Mouse (Mus musculus): ENCODE measurements at regions not wholly inside any gene's neighbourhood (a gene's known extent, or its start where the extent isn't known, plus 50 kb on each side); places are given as distances from the start of the nearest gene placed in this dataset.
A peak's percentile ranks its signal among the peaks of the same experiment; 100 is the strongest.

DNA sequence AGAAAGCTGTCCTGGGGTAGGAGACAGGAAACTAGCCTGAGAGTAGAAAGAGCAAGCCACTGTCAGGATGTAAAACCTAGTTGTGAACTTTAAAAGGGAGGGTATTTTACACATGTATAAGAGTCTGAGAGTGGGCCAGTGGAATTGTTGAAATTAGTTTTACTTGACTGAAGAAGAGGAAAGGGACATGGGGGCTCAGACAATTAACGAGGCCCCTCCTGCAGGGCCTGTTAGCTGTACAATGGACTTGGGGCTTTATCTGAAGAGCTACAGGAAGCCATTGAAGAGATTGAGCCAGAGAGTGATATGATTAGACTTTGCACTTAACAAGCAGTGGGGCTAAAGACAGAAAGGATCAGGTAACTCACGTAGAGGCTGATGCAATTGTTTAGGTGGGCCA lies 102.2 kb upstream of the Adamts9 start:
- Histone ChIP-seq H3K4me3 (replicated peaks; ENCODE audit: insufficient read depth, low read depth, low read length) (no peak overlapping the region), H3K27me3 (ENCODE audit: control insufficient read depth, insufficient read depth, low read length) (no peaks in the 10 kb centered on the region), H3K4me1 (ENCODE audit: control insufficient read depth, insufficient read depth, low read length) (no peaks in the 10 kb centered on the region), H3K27ac (ENCODE audit: insufficient read depth, low read length) (no peak overlapping the region)
- no peak for DNase-seq
- TF ChIP-seq CTCF (IDR thresholded peaks at IDR 0.05; ENCODE audit: borderline replicate concordance, insufficient read depth, low read depth, low read length), result no peak
- no peak for TF ChIP-seq POLR2A (IDR thresholded peaks at IDR 0.05; ENCODE audit: borderline replicate concordance, insufficient read depth, low read length)
- 58% methylated on average over 2 of the region's 2 CpGs for WGBS

DNA sequence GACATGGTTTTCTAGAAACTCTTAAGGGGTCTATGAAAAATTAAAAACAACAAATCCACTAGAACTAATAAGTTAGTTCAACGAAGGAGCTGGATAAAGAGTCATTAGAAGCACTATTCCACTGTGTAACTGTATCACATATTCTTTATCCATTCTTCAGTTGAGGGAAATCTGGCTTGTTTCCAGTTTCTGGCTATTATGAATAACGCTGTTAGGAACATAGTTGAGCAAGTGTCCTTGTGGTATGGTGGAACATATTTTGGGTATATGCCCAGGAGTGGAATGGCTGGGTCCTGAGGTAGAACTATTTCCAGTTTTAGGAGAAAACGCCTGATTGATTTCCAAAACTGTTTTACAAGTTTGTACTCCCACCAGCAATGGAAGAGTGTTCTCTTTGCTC lies 97.7 kb upstream of the Adamts9 start:
- Histone ChIP-seq H3K4me3 (replicated peaks; ENCODE audit: insufficient read depth, low read depth, low read length) (no peak overlapping the region), H3K27ac (ENCODE audit: insufficient read depth, low read length) (no peak overlapping the region), H3K4me1 (ENCODE audit: control insufficient read depth, insufficient read depth, low read length) (no peaks in the 10 kb centered on the region), H3K27me3 (ENCODE audit: control insufficient read depth, insufficient read depth, low read length) (no peaks in the 10 kb centered on the region)
- no peak for DNase-seq
- no peak for TF ChIP-seq POLR2A (IDR thresholded peaks at IDR 0.05; ENCODE audit: borderline replicate concordance, insufficient read depth, low read length)
- TF ChIP-seq CTCF (IDR thresholded peaks at IDR 0.05; ENCODE audit: borderline replicate concordance, insufficient read depth, low read depth, low read length), result no peak
- WGBS, result 59% methylated on average over 3 of the region's 3 CpGs

DNA sequence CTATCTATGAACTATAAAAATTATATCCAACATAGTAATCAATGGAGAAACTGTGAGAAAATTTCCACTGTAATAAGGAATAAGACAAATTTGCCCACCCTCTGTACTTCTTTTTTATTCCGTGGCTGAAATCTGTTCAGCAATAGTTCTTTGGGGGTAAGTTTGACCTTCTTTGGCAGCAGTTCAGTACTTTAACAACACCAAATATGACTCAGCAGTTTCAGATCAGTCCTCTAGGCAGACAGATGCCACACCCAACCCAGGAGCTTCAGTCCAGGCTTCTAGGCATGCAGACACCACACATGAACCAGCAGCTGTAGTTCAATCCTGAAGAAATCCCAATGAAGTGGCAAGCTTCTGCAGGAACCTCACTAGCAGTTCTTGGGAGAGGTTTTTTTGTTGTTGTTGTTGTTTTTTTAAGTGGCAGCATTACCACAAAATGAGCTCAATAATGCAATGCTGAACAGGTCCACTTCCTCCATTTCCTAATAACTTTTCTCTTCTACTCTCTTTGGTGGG lies 88.6 kb upstream of the Adamts9 start:
- WGBS, result 78% methylated on average over 1 of the region's 1 CpGs
- TF ChIP-seq POLR2A (IDR thresholded peaks at IDR 0.05; ENCODE audit: borderline replicate concordance, insufficient read depth, low read length) (no peak), CTCF (IDR thresholded peaks at IDR 0.05; ENCODE audit: borderline replicate concordance, insufficient read depth, low read depth, low read length) (no peak)
- H3K27ac ChIP-seq (ENCODE audit: insufficient read depth, low read length), result no peak overlapping the region
- no peak overlapping the region for H3K4me3 ChIP-seq (replicated peaks; ENCODE audit: insufficient read depth, low read depth, low read length)
- H3K27me3 ChIP-seq (ENCODE audit: control insufficient read depth, insufficient read depth, low read length), result no peaks in the 10 kb centered on the region
- DNase-seq, result no peak
- no peaks in the 10 kb centered on the region for H3K4me1 ChIP-seq (ENCODE audit: control insufficient read depth, insufficient read depth, low read length)

DNA sequence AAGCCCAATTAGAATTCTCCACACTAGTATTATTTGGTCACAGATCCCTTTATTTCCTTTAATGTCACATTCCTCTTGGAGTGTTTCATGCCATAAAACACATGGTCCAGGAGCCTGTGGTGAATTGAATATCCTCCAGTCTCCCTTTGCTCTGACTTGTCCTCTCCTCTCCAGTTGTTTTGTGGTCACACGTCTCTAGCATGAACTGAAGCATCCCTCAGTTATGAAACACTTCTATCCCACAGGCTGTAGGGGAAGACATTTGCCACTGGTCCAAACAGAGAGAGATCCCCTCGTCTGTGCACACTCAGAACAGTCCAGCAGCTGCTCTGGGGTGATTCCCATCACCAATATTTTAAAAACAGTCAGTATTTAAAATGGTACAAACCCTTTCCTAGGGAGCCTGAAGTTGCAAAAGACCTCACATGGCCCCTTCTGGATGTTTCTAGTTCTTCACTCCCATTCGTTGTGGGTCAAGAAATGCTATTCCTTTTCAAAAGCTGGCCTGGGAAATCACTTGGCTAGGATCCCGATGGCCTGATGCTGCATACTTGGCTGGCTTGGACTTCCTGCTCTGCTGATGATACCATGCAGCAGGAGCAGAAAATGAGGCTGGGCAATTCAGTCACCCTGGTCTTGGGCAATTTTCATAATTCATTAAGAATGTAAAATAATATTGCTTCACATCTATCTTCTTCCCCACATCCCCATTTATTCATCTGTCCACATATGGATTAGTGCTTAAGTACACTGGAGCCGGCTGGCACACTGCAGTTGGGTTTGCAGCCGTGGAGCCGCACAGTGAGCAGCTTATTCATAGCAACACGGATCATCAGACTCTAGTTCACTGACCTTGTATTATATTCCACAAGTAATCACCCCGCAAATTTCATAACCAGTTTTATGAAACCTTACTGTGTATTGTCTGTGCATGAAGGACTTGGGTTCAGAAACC lies 83.1 kb upstream of the Adamts9 start:
- no peaks in the 10 kb centered on the region for H3K27me3 ChIP-seq (ENCODE audit: control insufficient read depth, insufficient read depth, low read length)
- no peak for TF ChIP-seq POLR2A (IDR thresholded peaks at IDR 0.05; ENCODE audit: borderline replicate concordance, insufficient read depth, low read length)
- no peak for TF ChIP-seq CTCF (IDR thresholded peaks at IDR 0.05; ENCODE audit: borderline replicate concordance, insufficient read depth, low read depth, low read length)
- no peak overlapping the region for H3K27ac ChIP-seq (ENCODE audit: insufficient read depth, low read length)
- WGBS, result 27% methylated on average over 9 of the region's 9 CpGs
- DNase-seq, result peak in 1 of 2 experiments; percentile 3
- H3K4me1 ChIP-seq (ENCODE audit: control insufficient read depth, insufficient read depth, low read length), result no peaks in the 10 kb centered on the region
- H3K4me3 ChIP-seq (replicated peaks; ENCODE audit: insufficient read depth, low read depth, low read length), result no peak overlapping the region

DNA sequence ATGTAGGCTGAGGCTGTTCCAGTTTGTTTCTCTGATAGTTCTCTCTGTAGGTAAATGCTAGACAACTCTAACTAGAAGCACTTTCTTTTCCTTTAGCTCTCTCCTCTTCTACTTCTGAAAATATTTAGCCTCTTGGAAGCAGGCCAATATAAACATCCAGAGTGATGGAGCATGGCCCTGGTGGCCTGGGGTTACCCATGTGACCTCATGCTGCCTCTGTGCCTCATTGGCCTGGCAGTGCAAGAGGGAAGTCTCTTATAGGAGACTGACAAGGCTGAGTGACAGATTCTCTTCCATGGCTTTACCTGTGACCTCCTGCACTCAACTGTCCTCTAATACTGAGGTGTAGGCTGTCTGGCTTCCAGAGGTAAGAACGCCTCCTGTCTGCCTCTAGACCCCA lies 71.2 kb upstream of the Adamts9 start:
- no peak for TF ChIP-seq CTCF (IDR thresholded peaks at IDR 0.05; ENCODE audit: borderline replicate concordance, insufficient read depth, low read depth, low read length)
- TF ChIP-seq POLR2A (IDR thresholded peaks at IDR 0.05; ENCODE audit: borderline replicate concordance, insufficient read depth, low read length), result no peak
- Histone ChIP-seq H3K27me3 (ENCODE audit: control insufficient read depth, insufficient read depth, low read length) (no peaks in the 10 kb centered on the region), H3K27ac (ENCODE audit: insufficient read depth, low read length) (no peak overlapping the region), H3K4me1 (ENCODE audit: control insufficient read depth, insufficient read depth, low read length) (no peaks in the 10 kb centered on the region), H3K4me3 (replicated peaks; ENCODE audit: insufficient read depth, low read depth, low read length) (no peak overlapping the region)
- no peak for DNase-seq
- 77% methylated on average over 1 of the region's 1 CpGs for WGBS

DNA sequence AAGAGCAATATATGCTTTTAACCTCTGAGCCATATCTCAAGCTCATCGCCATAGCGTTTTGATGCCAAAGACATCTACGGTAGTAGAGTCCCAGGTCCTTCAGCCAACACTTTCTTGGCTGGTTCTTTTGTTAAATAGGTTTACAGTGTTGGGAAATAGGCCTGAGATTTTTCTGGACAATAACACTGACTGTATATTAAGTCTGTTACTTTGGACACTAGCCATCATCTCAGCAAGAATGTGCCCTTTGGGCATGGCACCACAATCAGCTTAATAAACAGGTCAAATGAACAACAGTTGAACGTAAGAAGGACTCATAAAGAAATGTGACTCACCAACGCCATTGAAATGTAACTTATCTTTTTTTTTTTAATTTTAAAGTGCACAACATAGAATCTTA lies 68.6 kb upstream of the Adamts9 start:
- peak in 1 of 2 experiments; percentile 9 for DNase-seq
- H3K4me1 ChIP-seq (ENCODE audit: control insufficient read depth, insufficient read depth, low read length), result no peaks in the 10 kb centered on the region
- TF ChIP-seq POLR2A (IDR thresholded peaks at IDR 0.05; ENCODE audit: borderline replicate concordance, insufficient read depth, low read length) (no peak), CTCF (IDR thresholded peaks at IDR 0.05; ENCODE audit: borderline replicate concordance, insufficient read depth, low read depth, low read length) (no peak)
- H3K27me3 ChIP-seq (ENCODE audit: control insufficient read depth, insufficient read depth, low read length), result no peaks in the 10 kb centered on the region
- H3K4me3 ChIP-seq (replicated peaks; ENCODE audit: insufficient read depth, low read depth, low read length), result no peak overlapping the region
- 39% methylated on average over 5 of the region's 5 CpGs for WGBS
- no peak overlapping the region for H3K27ac ChIP-seq (ENCODE audit: insufficient read depth, low read length)

DNA sequence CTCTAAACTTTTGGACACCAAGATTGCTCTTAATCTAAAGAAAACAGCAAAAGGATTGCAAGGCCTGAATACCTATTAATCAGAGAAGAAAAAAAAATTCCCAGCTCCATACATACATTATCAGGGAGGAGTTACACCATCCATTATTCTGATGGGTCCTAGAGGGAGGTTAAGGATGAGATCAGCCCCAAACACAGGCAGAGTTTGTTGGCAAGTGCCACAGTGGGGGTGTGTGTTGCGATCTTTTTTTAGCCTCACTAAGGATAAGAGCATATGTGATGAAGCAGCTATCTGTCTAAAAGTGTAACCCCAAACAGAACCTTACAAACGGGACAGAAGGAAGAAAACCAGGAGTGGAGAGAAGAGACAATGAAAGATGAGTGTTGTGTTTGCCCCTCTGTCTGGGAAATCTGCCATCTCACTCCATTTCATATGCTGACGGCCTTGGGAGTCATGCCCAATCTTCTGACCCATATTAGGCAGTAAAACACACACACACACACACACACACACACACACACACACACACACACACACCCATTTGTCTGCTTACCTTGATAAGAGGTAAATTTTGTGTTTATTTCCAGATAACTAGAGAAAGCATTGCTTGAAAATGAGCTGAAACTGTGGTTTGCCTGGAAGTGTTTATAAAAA lies 61.4 kb upstream of the Adamts9 start:
- DNase-seq, result no peak
- no peak overlapping the region for H3K4me3 ChIP-seq (replicated peaks; ENCODE audit: insufficient read depth, low read depth, low read length)
- no peak overlapping the region for H3K27ac ChIP-seq (ENCODE audit: insufficient read depth, low read length)
- no peaks in the 10 kb centered on the region for H3K27me3 ChIP-seq (ENCODE audit: control insufficient read depth, insufficient read depth, low read length)
- TF ChIP-seq POLR2A (IDR thresholded peaks at IDR 0.05; ENCODE audit: borderline replicate concordance, insufficient read depth, low read length) (no peak), CTCF (IDR thresholded peaks at IDR 0.05; ENCODE audit: borderline replicate concordance, insufficient read depth, low read depth, low read length) (no peak)
- H3K4me1 ChIP-seq (ENCODE audit: control insufficient read depth, insufficient read depth, low read length), result no peaks in the 10 kb centered on the region
- 19% methylated on average over 3 of the region's 3 CpGs for WGBS

Data from cerebellum, adult 2 months (tissue).